Mouse (Mus musculus): ENCODE measurements at regions not wholly inside any gene's neighbourhood (a gene's known extent, or its start where the extent isn't known, plus 50 kb on each side); places are given as distances from the start of the nearest gene placed in this dataset.

DNA sequence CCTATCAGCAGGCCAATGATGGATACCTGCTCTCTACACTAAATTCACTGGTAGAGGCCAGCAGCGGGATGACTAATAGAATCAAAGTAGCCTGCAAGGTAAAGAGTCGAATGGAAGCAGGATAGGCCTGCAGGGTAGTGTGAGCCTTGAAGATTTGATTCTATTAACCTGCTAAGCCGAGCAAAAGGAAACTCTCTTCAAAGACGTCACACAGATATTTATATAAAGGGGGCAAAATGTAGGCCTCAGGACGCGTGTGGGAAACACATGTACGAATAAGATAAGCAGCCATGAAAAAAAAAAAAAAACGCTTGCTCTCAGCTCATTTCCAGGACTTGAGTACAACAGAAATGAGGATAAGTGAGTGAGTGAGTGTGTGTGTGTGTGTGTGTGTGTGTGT is 138.4 kb upstream of the D7Ertd443e start:
- TF ChIP-seq POLR2A (IDR thresholded peaks at IDR 0.05; ENCODE audit: control insufficient read depth, low read depth, low read length) (no peak), CTCF (IDR thresholded peaks at IDR 0.05; ENCODE audit: control insufficient read depth, insufficient read depth, insufficient replicate concordance, low read depth, low read length) (no peak)

Measured in testis, adult 2 months (tissue).